Mouse (Mus musculus) kidney, embryonic 16.5 days (tissue): ENCODE measurements at regions not wholly inside any gene's neighbourhood (a gene's known extent, or its start where the extent isn't known, plus 50 kb on each side); places are given as distances from the start of the nearest gene placed in this dataset.
"Not testable (repeated sequence)": the region's sequence is repeated elsewhere in the genome, so short reads cannot be mapped to it uniquely, and the experiment has no call there.

Source experiments
- ATAC-seq: fragments of 200-750 bp; cut with Nextera tagmentation; 2 replicates; pipeline ENCODE4 v1.8.0; 2017; ENCODE audit warnings: moderate TSS enrichment; ENCODE audit not compliant: low FRiP score, low TSS enrichment
- H3K27ac ChIP-seq: fragments of 300-500 bp; sonication (generic); 2 replicates; pipeline ENCODE4 v1.5.1; 2014; ENCODE audit warnings: low read length
- H3K27me3 ChIP-seq: fragments of 300-500 bp; sonication (generic); 2 replicates; pipeline ENCODE4 v1.6.1; 2014; ENCODE audit warnings: low read length, control low read depth, mixed read lengths; ENCODE audit not compliant: insufficient read depth
- H3K36me3 ChIP-seq: fragments of 300-500 bp; sonication (generic); 2 replicates; pipeline ENCODE4 v1.6.1; 2014; ENCODE audit warnings: low read length, control low read depth, mixed read lengths; ENCODE audit not compliant: insufficient read depth
- H3K4me1 ChIP-seq: fragments of 300-500 bp; sonication (generic); 2 replicates; pipeline ENCODE4 v1.6.1; 2014; ENCODE audit warnings: low read length, control low read depth, mixed read lengths; ENCODE audit not compliant: insufficient read depth
- H3K4me2 ChIP-seq: fragments of 300-500 bp; sonication (generic); replicated peaks from 2 replicates; pipeline ENCODE4 v1.6.1; 2014; ENCODE audit warnings: low read depth, low read length
- H3K4me3 ChIP-seq: fragments of 300-500 bp; sonication (generic); 2 replicates; pipeline ENCODE4 v1.5.1; 2014; ENCODE audit warnings: mild to moderate bottlenecking, low read length
- H3K9ac ChIP-seq: fragments of 300-500 bp; sonication (generic); replicated peaks from 2 replicates; pipeline ENCODE4 v1.6.1; 2014; ENCODE audit warnings: low read length
- H3K9me3 ChIP-seq: fragments of 300-500 bp; sonication (generic); 2 replicates; pipeline ENCODE4 v1.6.1; 2016; ENCODE audit warnings: low read length, control low read depth
- WGBS: fragments of 180-500 bp; shearing (Covaris S2); extraction: QIAGEN DNeasy Blood & Tissue Kit; methylation state at CpG from one replicate; pipeline ENCODE4 v1.1.7; 2014; 5-methylcytosine and 5-hydroxymethylcytosine counted together

GRCm38 (mm10) chr3:128471111-128471510, 575.0 kb upstream of the Fam241a start:
- H3K27me3 ChIP-seq, result no peaks in the 10 kb centered on the region
- 53% methylated on average over 3 of the region's 3 CpGs for WGBS

GRCm38 (mm10) chr3:128429706-128430105, 533.6 kb upstream of the Fam241a start:
- Histone ChIP-seq H3K27me3 (no peaks in the 10 kb centered on the region), H3K9ac (no peak overlapping the region), H3K4me3 (no peak overlapping the region), H3K27ac (no peak overlapping the region), H3K4me2 (no peak overlapping the region), H3K4me1 (no peaks in the 10 kb centered on the region), H3K36me3 (no peaks in the 10 kb centered on the region), H3K9me3 (no peaks in the 10 kb centered on the region)
- no peak for ATAC-seq

More at GRCm38 (mm10) chr3:128471111-128471510, 575.0 kb upstream of the Fam241a start:
- H3K9ac ChIP-seq, result no peak overlapping the region
- no peaks in the 10 kb centered on the region for H3K4me1 ChIP-seq
- no peaks in the 10 kb centered on the region for H3K36me3 ChIP-seq
- no peak overlapping the region for H3K4me3 ChIP-seq
- H3K9me3 ChIP-seq, result no peaks in the 10 kb centered on the region
- H3K27ac ChIP-seq, result no peak overlapping the region
- no peak overlapping the region for H3K4me2 ChIP-seq
- no peak for ATAC-seq

- no peaks in the 10 kb centered on the region for H3K36me3 ChIP-seq
- H3K4me1 ChIP-seq, result 0 out of 2 replicates have a peak, but pooled peaks cover 3% of the 10 kb centered on the region
- no peak overlapping the region for H3K4me2 ChIP-seq
- H3K4me3 ChIP-seq, result no peak overlapping the region
- no peak overlapping the region for H3K9ac ChIP-seq
- WGBS, result 47% methylated on average over 2 of the region's 2 CpGs
- H3K27ac ChIP-seq, result no peak overlapping the region
- no peaks in the 10 kb centered on the region for H3K9me3 ChIP-seq
- no peaks in the 10 kb centered on the region for H3K27me3 ChIP-seq
- ATAC-seq, result no peak
These were observed 519.4 kb upstream of the Fam241a start for GRCm38 (mm10) chr3:128415568-128415967.

GRCm38 (mm10) chr3:128413481-128413880, 517.4 kb upstream of the Fam241a start:
- Histone ChIP-seq H3K36me3 (no peaks in the 10 kb centered on the region), H3K4me1 (0 out of 2 replicates have a peak, but pooled peaks cover 3% of the 10 kb centered on the region), H3K27ac (no peak overlapping the region), H3K9ac (no peak overlapping the region), H3K9me3 (no peaks in the 10 kb centered on the region), H3K27me3 (no peaks in the 10 kb centered on the region), H3K4me3 (no peak overlapping the region), H3K4me2 (no peak overlapping the region)
- no peak for ATAC-seq
- 65% methylated on average over 1 of the region's 1 CpGs for WGBS

- Histone ChIP-seq H3K36me3 (no peaks in the 10 kb centered on the region), H3K9me3 (no peaks in the 10 kb centered on the region), H3K27me3 (no peaks in the 10 kb centered on the region), H3K4me2 (no peak overlapping the region), H3K4me3 (no peak overlapping the region), H3K4me1 (0 out of 2 replicates have a peak, but pooled peaks cover 3% of the 10 kb centered on the region), H3K9ac (no peak overlapping the region), H3K27ac (no peak overlapping the region)
- no peak for ATAC-seq
These were observed 516.0 kb upstream of the Fam241a start for GRCm38 (mm10) chr3:128412157-128412556.

- H3K27ac ChIP-seq, result no peak overlapping the region
- H3K4me2 ChIP-seq, result no peak overlapping the region
- H3K9me3 ChIP-seq, result no peaks in the 10 kb centered on the region
- H3K36me3 ChIP-seq, result no peaks in the 10 kb centered on the region
- H3K27me3 ChIP-seq, result no peaks in the 10 kb centered on the region
- no peaks in the 10 kb centered on the region for H3K4me1 ChIP-seq
- 75% methylated on average over 3 of the region's 3 CpGs for WGBS
- H3K9ac ChIP-seq, result no peak overlapping the region
- H3K4me3 ChIP-seq, result no peak overlapping the region
- peak; percentile 80 for ATAC-seq
These were observed 498.7 kb upstream of the Fam241a start for GRCm38 (mm10) chr3:128394805-128395204.

GRCm38 (mm10) chr3:128380579-128380978, 484.5 kb upstream of the Fam241a start:
- H3K4me1 ChIP-seq, result no peaks in the 10 kb centered on the region
- no peaks in the 10 kb centered on the region for H3K36me3 ChIP-seq
- H3K4me2 ChIP-seq, result no peak overlapping the region
- no peak for ATAC-seq
- no peak overlapping the region for H3K9ac ChIP-seq
- H3K27ac ChIP-seq, result no peak overlapping the region
- WGBS, result 82% methylated on average over 4 of the region's 4 CpGs
- no peak overlapping the region for H3K4me3 ChIP-seq
- no peaks in the 10 kb centered on the region for H3K9me3 ChIP-seq
- no peaks in the 10 kb centered on the region for H3K27me3 ChIP-seq

- Histone ChIP-seq H3K4me1 (peaks cover 4% of the 10 kb centered on the region; the same call in 1 of the 2 replicates), H3K9ac (no peak overlapping the region), H3K36me3 (no peaks in the 10 kb centered on the region), H3K4me2 (no peak overlapping the region), H3K4me3 (no peak overlapping the region), H3K9me3 (no peaks in the 10 kb centered on the region), H3K27me3 (peaks cover 6% of the 10 kb centered on the region; the same call in 1 of the 2 replicates), H3K27ac (0 out of 2 replicates have a peak overlapping the region, but pooled peaks have one; percentile 14)
- ATAC-seq, result peak; percentile 93
- WGBS, result 41% methylated on average over 5 of the region's 5 CpGs
These were observed 473.5 kb upstream of the Fam241a start for GRCm38 (mm10) chr3:128369521-128370127.

GRCm38 (mm10) chr3:128362310-128362709, 466.2 kb upstream of the Fam241a start:
- H3K9me3 ChIP-seq, result no peaks in the 10 kb centered on the region
- no peaks in the 10 kb centered on the region for H3K27me3 ChIP-seq
- no peaks in the 10 kb centered on the region for H3K4me1 ChIP-seq
- no peak overlapping the region for H3K4me3 ChIP-seq
- H3K9ac ChIP-seq, result no peak overlapping the region
- WGBS, result 92% methylated on average over 2 of the region's 2 CpGs
- ATAC-seq, result peak; percentile 19; the same call in 1 of the 2 replicates
- H3K27ac ChIP-seq, result no peak overlapping the region
- H3K4me2 ChIP-seq, result no peak overlapping the region
- H3K36me3 ChIP-seq, result no peaks in the 10 kb centered on the region

GRCm38 (mm10) chr3:128349123-128349522, 453.0 kb upstream of the Fam241a start:
- not testable (repeated sequence) for H3K36me3 ChIP-seq, H3K4me1 ChIP-seq, H3K9me3 ChIP-seq, H3K4me2 ChIP-seq, H3K27me3 ChIP-seq, H3K9ac ChIP-seq, H3K27ac ChIP-seq, H3K4me3 ChIP-seq
- peak; percentile 82; the same call in 1 of the 2 replicates for ATAC-seq
- 0% methylated on average over 2 of the region's 2 CpGs for WGBS
